Mouse (Mus musculus) ES-E14 (cell line): ENCODE results near the gene Sebox.

ENCODE experiments used
- MAFK ChIP-seq: IDR thresholded peaks from 2 replicates; pipeline ENCODE4 v1.6.1; 2014; ENCODE audit warnings: mild to moderate bottlenecking, low read depth, low read length, inconsistent platforms; ENCODE audit not compliant: insufficient read depth
- ZC3H11A ChIP-seq: IDR thresholded peaks from 2 replicates; pipeline ENCODE4 v1.6.1; 2012; ENCODE audit warnings: low read depth, mild to moderate bottlenecking, inconsistent platforms, low read length, borderline replicate concordance
- ZNF384 ChIP-seq: IDR thresholded peaks from 2 replicates; pipeline ENCODE4 v1.6.1; 2012; ENCODE audit warnings: low read depth, low read length, inconsistent platforms

DNA sequence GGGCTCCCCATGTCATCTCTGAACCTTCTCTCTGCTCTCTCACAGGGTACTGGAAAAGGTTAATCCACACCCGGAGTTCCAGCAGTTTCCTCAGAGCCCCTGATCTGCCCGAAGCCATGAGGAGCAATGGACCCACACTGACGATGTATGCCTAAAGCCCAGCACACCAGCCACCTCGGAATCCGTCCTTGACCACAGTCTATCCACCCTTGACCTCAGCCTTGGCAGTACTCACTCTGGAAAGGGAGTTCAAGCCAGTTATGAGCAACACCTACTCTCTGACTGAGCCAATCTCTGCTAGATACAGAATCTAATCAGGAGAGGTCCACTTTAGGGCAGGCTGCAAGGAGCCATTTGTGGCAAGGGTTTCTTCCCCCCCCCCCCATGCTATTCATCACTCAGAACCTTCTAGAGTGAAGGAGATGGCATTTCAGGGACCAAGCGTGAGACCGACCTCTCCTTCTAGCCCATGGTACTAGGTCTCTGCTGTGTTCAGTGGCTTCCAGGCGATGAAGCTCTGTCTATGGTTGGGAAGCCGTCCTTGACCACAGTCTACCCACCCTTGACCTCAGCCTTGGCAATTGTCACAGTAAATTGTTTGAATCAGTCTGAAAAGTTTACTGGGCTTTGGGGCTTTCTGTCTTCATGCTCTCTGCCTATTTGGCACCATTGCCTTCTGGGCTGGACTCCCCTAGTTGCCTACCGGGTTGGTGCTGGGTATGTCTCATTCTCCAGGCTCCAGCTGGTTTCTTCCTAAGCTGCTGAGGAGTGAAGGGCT lies 31.7 kb upstream of the Sebox start:
- no peak for TF ChIP-seq ZC3H11A
- no peak for TF ChIP-seq MAFK
- no peak for TF ChIP-seq ZNF384
